Comparison of ENCODE assay signal across 8 mouse cellular contexts in genomic region chr16:33830512-33831105, GRCm38 (mm10). TPM values are rescaled to one million over a fixed set of nuclear protein-coding genes. Genes with fewer than 3 reads are reported as not detected.
A peak's percentile ranks its signal among the peaks of the same experiment; 100 is the strongest.
DNase-seq lines count a peak whose midpoint lies in the region; ATAC-seq and TF ChIP-seq lines count a peak whose summit lies in the region.

No protein-coding gene starts in this region.

- no peaks in the 10 kb centered on the region for H3K9me3 ChIP-seq in kidney, embryonic 14.5 days (ENCODE audit: control insufficient read depth, low read length)
- H3K9me3 ChIP-seq in hindbrain, embryonic 14.5 days (ENCODE audit: control insufficient read depth, low read length), result no peaks in the 10 kb centered on the region
- no peaks in the 10 kb centered on the region for H3K9me3 ChIP-seq in midbrain, embryonic 13.5 days

- H3K4me3 ChIP-seq in kidney, embryonic 14.5 days (ENCODE audit: low read length), result peak overlapping the region; percentile 87
- peak overlapping the region; percentile 65 for H3K4me3 ChIP-seq in hindbrain, embryonic 14.5 days (replicated peaks; ENCODE audit: low read length)
- H3K4me3 ChIP-seq in midbrain, embryonic 13.5 days (replicated peaks), result peak overlapping the region; percentile 74

- no peak overlapping the region for H3K27ac ChIP-seq in kidney, embryonic 14.5 days (ENCODE audit: low read depth, low read length)
- no peak overlapping the region for H3K27ac ChIP-seq in hindbrain, embryonic 14.5 days
- H3K27ac ChIP-seq in midbrain, embryonic 13.5 days, result no peak overlapping the region

- H3K36me3 ChIP-seq in kidney, embryonic 14.5 days (ENCODE audit: control insufficient read depth, insufficient read depth, low read length), result no peaks in the 10 kb centered on the region
- no peaks in the 10 kb centered on the region for H3K36me3 ChIP-seq in hindbrain, embryonic 14.5 days (replicated peaks; ENCODE audit: control insufficient read depth, insufficient read depth)
- H3K36me3 ChIP-seq in midbrain, embryonic 13.5 days, result no peaks in the 10 kb centered on the region

- 4% methylated on average over 18 of the region's 18 CpGs for WGBS in kidney, embryonic 14.5 days
- WGBS in hindbrain, embryonic 14.5 days, result 3% methylated on average over 18 of the region's 18 CpGs
- 2% methylated on average over 18 of the region's 18 CpGs for WGBS in midbrain, embryonic 13.5 days

- no peak for TF ChIP-seq CTCF in brain, embryonic 14.5 days (IDR thresholded peaks at IDR 0.05; ENCODE audit: borderline replicate concordance, extremely low read depth, insufficient read depth, insufficient read length)

- ATAC-seq in kidney, embryonic 14.5 days (ENCODE audit: low FRiP score, low TSS enrichment), result no peak
- ATAC-seq in hindbrain, embryonic 14.5 days (ENCODE audit: low FRiP score), result no peak
- ATAC-seq in midbrain, embryonic 13.5 days, result no peak

- no peaks in the 10 kb centered on the region for H3K27me3 ChIP-seq in kidney, embryonic 14.5 days (ENCODE audit: control insufficient read depth, insufficient read depth, low read length)
- peaks cover 59% of the 10 kb centered on the region for H3K27me3 ChIP-seq in hindbrain, embryonic 14.5 days (ENCODE audit: control insufficient read depth, insufficient read depth, low read length)
- peaks cover 67% of the 10 kb centered on the region for H3K27me3 ChIP-seq in midbrain, embryonic 13.5 days

- DNase-seq in kidney, postnatal 4 days, result no peak
- peak; percentile 19 for DNase-seq in brain, embryonic 14.5 days (ENCODE audit: low read depth)
- DNase-seq in hindbrain, embryonic 14.5 days (ENCODE audit: low spot score), result no peak
- DNase-seq in adrenal gland, postnatal 14 days, result no peak
- DNase-seq in layer of hippocampus, adult 11-12 months (ENCODE audit: low spot score), result no peak
- no peak for DNase-seq in thymus, postnatal 36 days

- H3K4me2 ChIP-seq in kidney, embryonic 14.5 days (replicated peaks; ENCODE audit: low read depth, low read length), result peak overlapping the region; percentile 96
- peak overlapping the region; percentile 99 for H3K4me2 ChIP-seq in hindbrain, embryonic 14.5 days (replicated peaks)
- H3K4me2 ChIP-seq in midbrain, embryonic 13.5 days (replicated peaks), result peak overlapping the region; percentile 98

- H3K4me1 ChIP-seq in kidney, embryonic 14.5 days (ENCODE audit: control insufficient read depth, insufficient read depth, low read length), result peaks cover 25% of the 10 kb centered on the region; the same call in 1 of the 2 replicates
- H3K4me1 ChIP-seq in hindbrain, embryonic 14.5 days (replicated peaks; ENCODE audit: control insufficient read depth, insufficient read depth, low read length), result peaks cover 21% of the 10 kb centered on the region; the same call in 1 of the 2 replicates
- H3K4me1 ChIP-seq in midbrain, embryonic 13.5 days (replicated peaks), result peaks cover 38% of the 10 kb centered on the region

- no peak for TF ChIP-seq POLR2A in brain, embryonic 14.5 days (IDR thresholded peaks at IDR 0.05; ENCODE audit: borderline replicate concordance, extremely low read depth, insufficient read depth, insufficient read length, poor library complexity, severe bottlenecking)

- H3K9ac ChIP-seq in kidney, embryonic 14.5 days (ENCODE audit: low read depth, low read length), result peak overlapping the region; percentile 82
- H3K9ac ChIP-seq in hindbrain, embryonic 14.5 days, result peak overlapping the region; percentile 67; the same call in 1 of the 2 replicates
- peak overlapping the region; percentile 71 for H3K9ac ChIP-seq in midbrain, embryonic 13.5 days (replicated peaks)

RNA-seq across cellular contexts. Expression of gene Itgb5, which starts 1.1 kb away (rescaled TPM):
- 34.3 and 49.7 TPM in 2 replicates for polyA plus RNA-seq in kidney, embryonic 14.5 days (2014; fragmentation: Nextera tagmentation; extraction: Ambion mirVana)
- polyA plus RNA-seq in brain, embryonic 14.5 days (2012; rRNA removed), result 22.4 and 36.7 TPM in 2 replicates
- polyA plus RNA-seq in hindbrain, embryonic 14.5 days (2014; fragmentation: Nextera tagmentation; extraction: Ambion mirVana), result 27.1 and 27.2 TPM in 2 replicates
- 5.3 and 10.3 TPM in 2 replicates for polyA plus RNA-seq in midbrain, embryonic 13.5 days (2015; fragmentation: Nextera tagmentation; extraction: Ambion mirVana)
- total RNA-seq in adrenal gland, postnatal 14 days (2021), result 103 and 118 TPM in 2 replicates

RNA-seq across cellular contexts. Expression of gene Muc13, which starts 36.8 kb away (rescaled TPM):
- 0.09 TPM in 1 of 2 replicates, not detected in the other for polyA plus RNA-seq in kidney, embryonic 14.5 days (2014; fragmentation: Nextera tagmentation; extraction: Ambion mirVana)
- 0.08 and 0.19 TPM in 2 replicates for polyA plus RNA-seq in brain, embryonic 14.5 days (2012; rRNA removed)
- not detected in 2 replicates for polyA plus RNA-seq in hindbrain, embryonic 14.5 days (2014; fragmentation: Nextera tagmentation; extraction: Ambion mirVana)
- polyA plus RNA-seq in midbrain, embryonic 13.5 days (2015; fragmentation: Nextera tagmentation; extraction: Ambion mirVana), result 0.07 and 0.23 TPM in 2 replicates
- 0.22 TPM in 1 of 2 replicates, not detected in the other for total RNA-seq in adrenal gland, postnatal 14 days (2021)
